Mouse (Mus musculus) heart, adult 9 months (tissue): ENCODE measurements around the gene Prdm11.
A peak's percentile ranks its signal among the peaks of the same experiment; 100 is the strongest.

Experiments used
- DNase-seq, 2 experiments: peaks; one replicate each; pipeline ENCODE4 v3.0.0; 2022; ENCODE audit warnings: low spot score in 2 of 2

Gene Prdm11

GRCm38 (mm10) chr2:93045129-93045817, 694 bp downstream of the Prdm11 start:
- peak; percentile 95 to 96 for DNase-seq

- no peak for DNase-seq
Measured at GRCm38 (mm10) chr2:93043449-93044157, 2.4 kb downstream of the Prdm11 start.

GRCm38 (mm10) chr2:93041470-93041869, 4.5 kb downstream of the Prdm11 start:
- no peak for DNase-seq

- DNase-seq, result no peak
Measured at GRCm38 (mm10) chr2:93040841-93041240, 5.1 kb downstream of the Prdm11 start.

- DNase-seq, result no peak
Measured at GRCm38 (mm10) chr2:93039706-93040105, 6.3 kb downstream of the Prdm11 start.

- DNase-seq, result no peak
Measured at GRCm38 (mm10) chr2:93039043-93039442, 6.9 kb downstream of the Prdm11 start.

- no peak for DNase-seq
Measured at GRCm38 (mm10) chr2:93035631-93036030, 10.3 kb downstream of the Prdm11 start.

GRCm38 (mm10) chr2:93032651-93033050, 13.3 kb downstream of the Prdm11 start:
- peak; percentile 84 to 89 for DNase-seq

GRCm38 (mm10) chr2:93032049-93032448, 13.9 kb downstream of the Prdm11 start:
- peak; percentile 67 to 75 for DNase-seq

GRCm38 (mm10) chr2:93031021-93031420, 14.9 kb downstream of the Prdm11 start:
- DNase-seq, result peak in 1 of 2 experiments; percentile 42

- peak in 1 of 2 experiments; percentile 54 for DNase-seq
Measured at GRCm38 (mm10) chr2:93030101-93030500, 15.9 kb downstream of the Prdm11 start.

- DNase-seq, result peak; percentile 40 to 50
Measured at GRCm38 (mm10) chr2:93029267-93030060, 16.5 kb downstream of the Prdm11 start.

- no peak for DNase-seq
Measured at GRCm38 (mm10) chr2:93028865-93029264, 17.1 kb downstream of the Prdm11 start.

GRCm38 (mm10) chr2:93027713-93028112, 18.3 kb downstream of the Prdm11 start:
- no peak for DNase-seq

GRCm38 (mm10) chr2:93024431-93024830, 21.5 kb downstream of the Prdm11 start:
- no peak for DNase-seq

GRCm38 (mm10) chr2:93018854-93019253, 27.1 kb downstream of the Prdm11 start:
- no peak for DNase-seq

GRCm38 (mm10) chr2:93017151-93017550, 28.8 kb downstream of the Prdm11 start:
- DNase-seq, result no peak

GRCm38 (mm10) chr2:93015041-93015440, 30.9 kb downstream of the Prdm11 start:
- no peak for DNase-seq

- peak in 1 of 2 experiments; percentile 29 for DNase-seq
Measured at GRCm38 (mm10) chr2:93014093-93014937, 31.7 kb downstream of the Prdm11 start.

- DNase-seq, result no peak
Measured at GRCm38 (mm10) chr2:93013415-93014092, 32.4 kb downstream of the Prdm11 start.

- no peak for DNase-seq
Measured at GRCm38 (mm10) chr2:93012976-93013375, 33.0 kb downstream of the Prdm11 start.
